Mouse (Mus musculus): Measurements from ENCODE around the gene Cib4. TPM values are rescaled to one million over a fixed set of nuclear protein-coding genes. Genes with fewer than 3 reads are reported as not detected.

Gene Cib4
- polyA plus RNA-seq, 1 experiment: not detected

DNA sequence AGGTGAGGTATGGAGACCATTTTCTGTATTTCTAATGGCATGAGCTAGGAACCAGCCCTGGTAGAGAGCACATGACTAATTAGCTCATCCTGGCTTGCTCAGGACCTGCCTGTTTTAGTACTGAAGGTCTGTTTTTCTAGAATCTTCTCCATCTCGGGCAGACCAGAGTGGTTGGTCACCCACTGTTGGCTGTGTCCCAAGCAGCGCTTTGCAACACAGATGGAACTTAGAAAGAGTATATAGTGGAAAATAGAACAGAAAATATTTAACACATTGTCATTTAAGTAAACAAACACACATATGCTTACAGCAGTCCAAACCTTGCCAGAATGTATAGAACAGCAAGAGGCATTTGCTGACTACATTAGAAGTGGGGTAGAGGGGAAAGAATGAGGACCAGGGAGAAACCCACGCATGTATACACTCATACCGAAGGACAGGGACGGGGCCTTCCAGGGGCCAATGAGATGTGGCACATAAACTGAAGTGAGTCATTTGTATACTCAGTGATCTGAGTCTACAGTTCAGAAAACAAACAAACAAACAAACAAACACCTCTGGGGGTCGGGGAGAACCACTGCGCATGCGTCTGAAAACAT is 105.2 kb downstream of the Cib4 start:
- no peak for TF ChIP-seq CTCF (IDR thresholded peaks at IDR 0.05; ENCODE audit: extremely low read depth, insufficient read depth, low read length)
- TF ChIP-seq POLR2A (IDR thresholded peaks at IDR 0.05; ENCODE audit: extremely low read depth, insufficient read depth, low read length): no peak
- H3K27ac ChIP-seq (ENCODE audit: insufficient read depth, low read length): no peak overlapping the region
- no peak overlapping the region for H3K4me3 ChIP-seq (ENCODE audit: insufficient read depth, low read length)

GRCm38 (mm10) chr5:30438931-30439330 is 106.7 kb downstream of the Cib4 start:
- Histone ChIP-seq H3K4me1 (ENCODE audit: control insufficient read depth, insufficient read depth, low read length) (no peaks in the 10 kb centered on the region), H3K27ac (ENCODE audit: insufficient read depth, low read length) (no peak overlapping the region), H3K4me3 (ENCODE audit: insufficient read depth, low read length) (no peak overlapping the region)
- TF ChIP-seq CTCF (IDR thresholded peaks at IDR 0.05; ENCODE audit: extremely low read depth, insufficient read depth, low read length) (no peak), POLR2A (IDR thresholded peaks at IDR 0.05; ENCODE audit: extremely low read depth, insufficient read depth, low read length) (no peak)

More for the DNA sequence above, 105.2 kb downstream of the Cib4 start:
- H3K4me1 ChIP-seq (ENCODE audit: control insufficient read depth, insufficient read depth, low read length): no peaks in the 10 kb centered on the region

Other genes with a start within 250 kb of the Cib4 start
- 13.9 and 17.4 TPM in 2 replicates for gene Otof, start 83.9 kb downstream of the Cib4 start, polyA plus RNA-seq (2012; rRNA removed)
- gene 1700001C02Rik, start 79.8 kb downstream of the Cib4 start, polyA plus RNA-seq (2012; rRNA removed): 0.25 and 1.1 TPM in 2 replicates
- gene Kcnk3, start 42.3 kb upstream of the Cib4 start, polyA plus RNA-seq (2012; rRNA removed): 18.5 and 20.0 TPM in 2 replicates
- gene Slc35f6, start 102.1 kb upstream of the Cib4 start, polyA plus RNA-seq (2012; rRNA removed): 57.8 and 60.0 TPM in 2 replicates
- gene Cenpa, start 120.9 kb upstream of the Cib4 start, polyA plus RNA-seq (2012; rRNA removed): 7.1 and 7.6 TPM in 2 replicates
- gene Dpysl5, start 165.7 kb upstream of the Cib4 start, polyA plus RNA-seq (2012; rRNA removed): 16.9 and 18.9 TPM in 2 replicates